Mouse (Mus musculus) midbrain, postnatal 0 days (tissue): ENCODE data around the gene Fam20b. TPM values are rescaled to one million over a fixed set of nuclear protein-coding genes. Genes with fewer than 3 reads are reported as not detected.

Source experiments
- ATAC-seq: fragments of 200-750 bp; cut with Nextera tagmentation; 2 replicates; pipeline ENCODE4 v1.8.0; 2017; ENCODE audit warnings: moderate number of reproducible peaks, mild to moderate bottlenecking, moderate TSS enrichment, moderate library complexity; ENCODE audit not compliant: low FRiP score
- DNase-seq: peaks from one replicate; pipeline ENCODE4 v3.0.0-alpha.2; 2015; ENCODE audit warnings: low spot score
- H3K27ac ChIP-seq: fragments of 300-500 bp; sonication (generic); 2 replicates; pipeline ENCODE4 v1.5.1; 2014; ENCODE audit warnings: low read depth, mild to moderate bottlenecking, low read length, mixed read lengths
- H3K27me3 ChIP-seq: fragments of 300-500 bp; sonication (generic); 2 replicates; pipeline ENCODE4 v1.6.1; 2014; ENCODE audit warnings: low read length, control low read depth, mixed read lengths; ENCODE audit not compliant: insufficient read depth
- H3K36me3 ChIP-seq: fragments of 300-500 bp; sonication (generic); 2 replicates; pipeline ENCODE4 v1.6.1; 2014; ENCODE audit warnings: low read length, control low read depth, mixed read lengths; ENCODE audit not compliant: insufficient read depth
- H3K4me1 ChIP-seq: fragments of 300-500 bp; sonication (generic); 2 replicates; pipeline ENCODE4 v1.6.1; 2014; ENCODE audit warnings: mild to moderate bottlenecking, control low read depth, antibody characterized with exemption, low read length, mixed read lengths; ENCODE audit not compliant: insufficient read depth
- H3K4me2 ChIP-seq: fragments of 300-500 bp; sonication (generic); 2 replicates; pipeline ENCODE4 v1.6.1; 2014; ENCODE audit warnings: low read depth, mild to moderate bottlenecking, low read length, mixed read lengths; ENCODE audit not compliant: poor library complexity, severe bottlenecking
- H3K4me3 ChIP-seq: fragments of 300-500 bp; sonication (generic); 2 replicates; pipeline ENCODE4 v1.5.1; 2014; ENCODE audit warnings: low read depth, mild to moderate bottlenecking, low read length, moderate library complexity
- H3K9ac ChIP-seq: fragments of 300-500 bp; sonication (generic); replicated peaks from 2 replicates; pipeline ENCODE4 v1.6.1; 2014; ENCODE audit warnings: mild to moderate bottlenecking, low read length, moderate library complexity, mixed read lengths; ENCODE audit not compliant: poor library complexity, severe bottlenecking
- H3K9me3 ChIP-seq: fragments of 300-500 bp; sonication (generic); 2 replicates; pipeline ENCODE4 v1.6.1; 2016; ENCODE audit warnings: low read length, control low read depth
- CTCF ChIP-seq: IDR thresholded peaks from 2 replicates; pipeline ENCODE4 v1.5.1; 2016; ENCODE audit warnings: antibody characterized with exemption, mild to moderate bottlenecking
- WGBS: fragments of 180-500 bp; shearing (Covaris S2); extraction: QIAGEN DNeasy Blood & Tissue Kit; methylation state at CpG from one replicate; pipeline ENCODE4 v1.1.7; 2014; 5-methylcytosine and 5-hydroxymethylcytosine counted together
- polyA plus RNA-seq: library from polyadenylated mRNA; unstranded; fragments of >200 nt; fragmentation: Nextera tagmentation; extraction: Ambion mirVana; gene quantifications from 2 replicates; pipeline ENCODE4 v1.2.1, GENCODE M21; 2015
- total RNA-seq: library from RNA; depleted of rRNA; stranded (reverse); fragments of >200 nt; gene quantifications from 2 replicates; pipeline ENCODE4 v1.2.3, GENCODE M21; 2014

Fam20b gene
- total and polyA plus RNA-seq, 2 experiments from 2014 or later, result 32.3 to 69.9 TPM

GRCm38 (mm10) chr1:156650631-156651030, 68.3 kb downstream of the Fam20b start:
- DNase-seq (no peak), ATAC-seq (no peak)
- TF ChIP-seq CTCF, result no peak
- Histone ChIP-seq H3K4me2 (no peak overlapping the region), H3K4me3 (no peak overlapping the region), H3K9ac (no peak overlapping the region), H3K27me3 (no peaks in the 10 kb centered on the region), H3K27ac (no peak overlapping the region), H3K36me3 (no peaks in the 10 kb centered on the region), H3K4me1 (no peaks in the 10 kb centered on the region), H3K9me3 (no peaks in the 10 kb centered on the region)
- 72% methylated on average over 9 of the region's 9 CpGs for WGBS

GRCm38 (mm10) chr1:156648705-156649104, 70.2 kb downstream of the Fam20b start:
- H3K4me1 ChIP-seq, result no peaks in the 10 kb centered on the region
- no peak overlapping the region for H3K4me3 ChIP-seq
- no peak for DNase-seq
- H3K27me3 ChIP-seq, result no peaks in the 10 kb centered on the region
- H3K9ac ChIP-seq, result no peak overlapping the region
- H3K4me2 ChIP-seq, result no peak overlapping the region
- no peaks in the 10 kb centered on the region for H3K36me3 ChIP-seq
- ATAC-seq, result no peak
- TF ChIP-seq CTCF, result no peak
- no peak overlapping the region for H3K27ac ChIP-seq
- H3K9me3 ChIP-seq, result no peaks in the 10 kb centered on the region
- WGBS, result 21% methylated on average over 2 of the region's 2 CpGs

GRCm38 (mm10) chr1:156645971-156646370, 72.9 kb downstream of the Fam20b start:
- TF ChIP-seq CTCF, result no peak
- H3K4me3 ChIP-seq, result no peak overlapping the region
- H3K36me3 ChIP-seq, result peaks cover 12% of the 10 kb centered on the region
- H3K27ac ChIP-seq, result no peak overlapping the region
- WGBS, result 74% methylated on average over 4 of the region's 4 CpGs
- H3K4me1 ChIP-seq, result no peaks in the 10 kb centered on the region
- DNase-seq, result peak; percentile 44
- no peak overlapping the region for H3K9ac ChIP-seq
- no peaks in the 10 kb centered on the region for H3K9me3 ChIP-seq
- no peak for ATAC-seq
- H3K27me3 ChIP-seq, result no peaks in the 10 kb centered on the region
- no peak overlapping the region for H3K4me2 ChIP-seq

- ATAC-seq (no peak), DNase-seq (peak; percentile 34)
- Histone ChIP-seq H3K27me3 (no peaks in the 10 kb centered on the region), H3K9me3 (no peaks in the 10 kb centered on the region), H3K36me3 (peaks cover 14% of the 10 kb centered on the region), H3K9ac (no peak overlapping the region), H3K27ac (no peak overlapping the region), H3K4me1 (no peaks in the 10 kb centered on the region), H3K4me2 (no peak overlapping the region), H3K4me3 (no peak overlapping the region)
- 60% methylated on average over 13 of the region's 13 CpGs for WGBS
- TF ChIP-seq CTCF, result no peak
Observed at GRCm38 (mm10) chr1:156644780-156645523, 73.9 kb downstream of the Fam20b start.

- Histone ChIP-seq H3K4me2 (no peak overlapping the region), H3K4me1 (no peaks in the 10 kb centered on the region), H3K9me3 (no peaks in the 10 kb centered on the region), H3K27ac (no peak overlapping the region), H3K4me3 (no peak overlapping the region), H3K36me3 (peaks cover 14% of the 10 kb centered on the region), H3K9ac (no peak overlapping the region), H3K27me3 (no peaks in the 10 kb centered on the region)
- no peak for TF ChIP-seq CTCF
- 26% methylated on average over 10 of the region's 10 CpGs for WGBS
- no peak for ATAC-seq
- DNase-seq, result no peak
Observed at GRCm38 (mm10) chr1:156644061-156644460, 74.8 kb downstream of the Fam20b start.

GRCm38 (mm10) chr1:156642813-156643212, 76.1 kb downstream of the Fam20b start:
- no peak for ATAC-seq
- TF ChIP-seq CTCF, result no peak
- Histone ChIP-seq H3K9me3 (no peaks in the 10 kb centered on the region), H3K4me3 (no peak overlapping the region), H3K36me3 (peaks cover 14% of the 10 kb centered on the region), H3K27me3 (no peaks in the 10 kb centered on the region), H3K4me2 (no peak overlapping the region), H3K9ac (no peak overlapping the region), H3K4me1 (no peaks in the 10 kb centered on the region), H3K27ac (no peak overlapping the region)
- no peak for DNase-seq
- 67% methylated on average over 12 of the region's 12 CpGs for WGBS
